Mouse (Mus musculus): Measurements from ENCODE around the gene Rnf213.

DNA sequence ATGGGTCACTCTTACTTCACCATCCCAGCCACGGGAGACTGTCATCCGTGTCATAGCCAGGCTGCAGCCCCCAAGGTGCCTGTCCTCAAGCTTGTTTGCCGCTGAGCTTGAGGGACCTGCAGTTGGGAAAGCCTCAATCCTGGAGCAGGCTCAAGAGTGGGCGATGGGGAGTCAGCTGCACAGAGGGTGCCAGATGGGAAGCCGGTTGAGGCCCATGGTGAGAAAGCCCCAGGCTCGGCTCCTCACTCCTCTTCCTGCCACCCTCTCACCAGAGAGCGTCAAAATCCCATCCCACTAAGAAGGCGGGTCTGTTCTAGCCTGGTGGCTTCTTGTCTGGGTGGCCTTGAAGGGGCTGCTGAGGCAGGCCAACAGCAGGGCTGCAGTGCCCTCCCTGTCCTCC, 114.9 kb downstream of the Rnf213 start:
- no peak for TF ChIP-seq HCFC1 (IDR thresholded peaks at IDR 0.05; ENCODE audit: borderline replicate concordance, insufficient read depth, low read length)
- TF ChIP-seq ZNF384 (IDR thresholded peaks at IDR 0.05; ENCODE audit: low read depth, low read length), result no peak
- TF ChIP-seq CHD2 (IDR thresholded peaks at IDR 0.05; ENCODE audit: low read depth, low read length), result no peak

Measured in ES-E14 (cell line).